Comparison of ENCODE assay signal across 10 mouse cellular contexts in the genomic region with DNA sequence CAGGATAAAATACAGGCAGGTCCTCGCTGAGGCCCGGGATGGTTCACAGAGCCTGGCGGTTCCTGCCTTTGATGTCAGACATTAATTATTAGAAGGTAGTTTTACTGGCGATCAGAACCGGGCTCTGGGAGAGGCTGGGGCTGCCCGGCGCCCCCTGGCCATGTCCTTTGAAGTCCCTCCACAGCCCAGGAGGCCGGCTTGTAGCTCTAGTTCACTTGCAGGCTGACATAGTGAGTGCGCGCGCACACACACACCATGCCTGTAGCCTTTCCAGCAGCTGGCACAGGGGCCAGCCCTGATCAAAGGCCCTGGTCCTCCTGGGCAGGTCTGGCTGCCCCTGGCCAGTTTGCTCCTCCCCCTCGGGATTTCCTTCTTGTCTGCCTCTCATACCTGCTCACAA. TPM values are rescaled to one million over a fixed set of nuclear protein-coding genes. Genes with fewer than 3 reads are reported as not detected.
A peak's percentile ranks its signal among the peaks of the same experiment; 100 is the strongest.
DNase-seq lines count a peak whose midpoint lies in the region; ATAC-seq lines count a peak whose summit lies in the region.
"Had no signal": no experiment of that assay in that cellular context is flagged by ENCODE, and none has a peak within 500 bp of the region (broad histone marks: within the 10 kb centered on the region; RNA-seq: fewer than 3 reads in every experiment).

No protein-coding gene starts in this region.

- no peak; the same call in 1 of the 2 replicates for ATAC-seq in heart, embryonic 11.5 days (replicated peaks; ENCODE audit: insufficient number of reproducible peaks, low FRiP score, low TSS enrichment)
- ATAC-seq in embryonic facial prominence, embryonic 11.5 days (replicated peaks; ENCODE audit: insufficient number of reproducible peaks, low FRiP score, low TSS enrichment, low read depth), result peak; percentile 57; the same call in 1 of the 2 replicates
- ATAC-seq in midbrain, embryonic 13.5 days, result peak; percentile 72
- ATAC-seq in activated CD4-positive, CD25-positive, alpha-beta regulatory T cell, adult 4 months, result no peak

- H3K36me3 ChIP-seq in heart, embryonic 11.5 days (ENCODE audit: control insufficient read depth, insufficient read depth, low read length), result peaks cover 3% of the 10 kb centered on the region; the same call in 1 of the 2 replicates
- no peaks in the 10 kb centered on the region; the same call in none of the 2 replicates for H3K36me3 ChIP-seq in embryonic facial prominence, embryonic 11.5 days (replicated peaks; ENCODE audit: control insufficient read depth, insufficient read depth, low read depth, low read length)
- H3K36me3 ChIP-seq in midbrain, embryonic 13.5 days, result peaks cover 70% of the 10 kb centered on the region

- 0 out of 2 replicates have a peak overlapping the region, but pooled peaks have one; percentile 44 for H3K9ac ChIP-seq in heart, embryonic 11.5 days (ENCODE audit: low read depth, low read length)
- no peak overlapping the region; the same call in 1 of the 2 replicates for H3K9ac ChIP-seq in embryonic facial prominence, embryonic 11.5 days (replicated peaks; ENCODE audit: low read length)
- H3K9ac ChIP-seq in midbrain, embryonic 13.5 days (replicated peaks), result peak overlapping the region; percentile 39; the same call in 1 of the 2 replicates

- DNase-seq in heart, adult 8-10 months (ENCODE audit: low spot score), result no peak
- DNase-seq in embryonic facial prominence, embryonic 11.5 days (ENCODE audit: low spot score), result peak; percentile 49
- DNase-seq in kidney, adult 18-20 months, result peak; percentile 61
- DNase-seq in spleen, postnatal 36 days (ENCODE audit: low spot score in 2 of 2), result no peak
- no peak for DNase-seq in frontal cortex, postnatal 14 days (ENCODE audit: low spot score in 2 of 2)
- DNase-seq: gastrocnemius, postnatal 10 days; right cerebral cortex, adult 18-20 months had no signal

- H3K9me3 ChIP-seq in heart, embryonic 11.5 days (replicated peaks; ENCODE audit: control insufficient read depth, low read length), result no peaks in the 10 kb centered on the region
- no peaks in the 10 kb centered on the region for H3K9me3 ChIP-seq in embryonic facial prominence, embryonic 11.5 days (replicated peaks; ENCODE audit: control insufficient read depth, low read length)
- H3K9me3 ChIP-seq in midbrain, embryonic 13.5 days, result no peaks in the 10 kb centered on the region

- H3K4me2 ChIP-seq in heart, embryonic 11.5 days, result peak overlapping the region; percentile 7; the same call in 1 of the 2 replicates
- H3K4me2 ChIP-seq in embryonic facial prominence, embryonic 11.5 days (ENCODE audit: low read depth, low read length), result no peak overlapping the region
- H3K4me2 ChIP-seq in midbrain, embryonic 13.5 days (replicated peaks), result 0 out of 2 replicates have a peak overlapping the region, but pooled peaks have one; percentile 2

- no peak overlapping the region for H3K4me3 ChIP-seq in heart, embryonic 11.5 days (ENCODE audit: low read depth, low read length)
- no peak overlapping the region for H3K4me3 ChIP-seq in embryonic facial prominence, embryonic 11.5 days (ENCODE audit: low read depth, low read length)
- no peak overlapping the region for H3K4me3 ChIP-seq in midbrain, embryonic 13.5 days (replicated peaks)

- WGBS in heart, embryonic 11.5 days (ENCODE audit: insufficient replicate concordance), result 54% methylated on average over 12 of the region's 12 CpGs
- WGBS in embryonic facial prominence, embryonic 11.5 days, result 42% methylated on average over 12 of the region's 12 CpGs
- 35% methylated on average over 12 of the region's 12 CpGs for whole genome bisulfite sequencing in midbrain, embryonic 13.5 days

- H3K27ac ChIP-seq in heart, embryonic 11.5 days (ENCODE audit: low read depth, low read length), result peak overlapping the region; percentile 74
- H3K27ac ChIP-seq in embryonic facial prominence, embryonic 11.5 days (replicated peaks; ENCODE audit: low read depth, low read length), result peak overlapping the region; percentile 43; the same call in 1 of the 2 replicates
- peak overlapping the region; percentile 80 for H3K27ac ChIP-seq in midbrain, embryonic 13.5 days

- H3K4me1 ChIP-seq in heart, embryonic 11.5 days (ENCODE audit: control insufficient read depth, insufficient read depth, low read length), result peaks cover 37% of the 10 kb centered on the region
- no peaks in the 10 kb centered on the region for H3K4me1 ChIP-seq in embryonic facial prominence, embryonic 11.5 days (ENCODE audit: control insufficient read depth, insufficient read depth, low read length)
- peaks cover 20% of the 10 kb centered on the region for H3K4me1 ChIP-seq in midbrain, embryonic 13.5 days (replicated peaks)

- H3K27me3 ChIP-seq in heart, embryonic 11.5 days (ENCODE audit: control insufficient read depth, insufficient read depth, low read length), result no peaks in the 10 kb centered on the region
- H3K27me3 ChIP-seq in embryonic facial prominence, embryonic 11.5 days (ENCODE audit: control insufficient read depth, insufficient read depth, low read length), result no peaks in the 10 kb centered on the region
- no peaks in the 10 kb centered on the region for H3K27me3 ChIP-seq in midbrain, embryonic 13.5 days

RNA-seq across cellular contexts. Expression of gene Cenpx, which starts 17.9 kb away (rescaled TPM):
- 114 and 129 TPM in 2 replicates for polyA plus RNA-seq in heart, embryonic 11.5 days (2014; fragmentation: Nextera tagmentation; extraction: Ambion mirVana)
- 10 to 100 TPM; 33.2 to 42.8 (median 39.6) TPM for total RNA-seq in heart, adult 8-10 months (2022)
- 118 and 124 TPM in 2 replicates for polyA plus RNA-seq in embryonic facial prominence, embryonic 11.5 days (2014; fragmentation: Nextera tagmentation; extraction: Ambion mirVana)
- 99.9 and 112 TPM in 2 replicates for polyA plus RNA-seq in midbrain, embryonic 13.5 days (2015; fragmentation: Nextera tagmentation; extraction: Ambion mirVana)
- polyA plus RNA-seq in activated CD4-positive, CD25-positive, alpha-beta regulatory T cell, adult 4 months (2017; shearing (Covaris generic)), result 100 to 1,000 TPM; 163 to 165 TPM

RNA-seq across cellular contexts. Expression of gene Lrrc45, which starts 18.1 kb away (rescaled TPM):
- 21.8 and 23.2 TPM in 2 replicates for polyA plus RNA-seq in heart, embryonic 11.5 days (2014; fragmentation: Nextera tagmentation; extraction: Ambion mirVana)
- total RNA-seq in heart, adult 8-10 months (2022), result 1 to 10 TPM; 2.9 to 6.0 (median 4.6) TPM
- polyA plus RNA-seq in embryonic facial prominence, embryonic 11.5 days (2014; fragmentation: Nextera tagmentation; extraction: Ambion mirVana), result 35.0 and 35.9 TPM in 2 replicates
- polyA plus RNA-seq in midbrain, embryonic 13.5 days (2015; fragmentation: Nextera tagmentation; extraction: Ambion mirVana), result 60.6 and 71.8 TPM in 2 replicates
- 10 to 100 TPM; 19.7 to 24.1 TPM for polyA plus RNA-seq in activated CD4-positive, CD25-positive, alpha-beta regulatory T cell, adult 4 months (2017; shearing (Covaris generic))

RNA-seq across cellular contexts. Expression of gene Aspscr1, which starts 22.9 kb away (rescaled TPM):
- 93.9 and 103 TPM in 2 replicates for polyA plus RNA-seq in heart, embryonic 11.5 days (2014; fragmentation: Nextera tagmentation; extraction: Ambion mirVana)
- total RNA-seq in heart, adult 8-10 months (2022), result 10 to 100 TPM; 37.3 to 44.3 (median 41.5) TPM
- polyA plus RNA-seq in embryonic facial prominence, embryonic 11.5 days (2014; fragmentation: Nextera tagmentation; extraction: Ambion mirVana), result 99.6 and 107 TPM in 2 replicates
- polyA plus RNA-seq in midbrain, embryonic 13.5 days (2015; fragmentation: Nextera tagmentation; extraction: Ambion mirVana), result 149 and 154 TPM in 2 replicates
- 100 to 1,000 TPM in 1 of 2 experiments, 10 to 100 TPM in 1; 78.1 to 110 TPM for polyA plus RNA-seq in activated CD4-positive, CD25-positive, alpha-beta regulatory T cell, adult 4 months (2017; shearing (Covaris generic))

RNA-seq across cellular contexts. Expression of gene Rac3, which starts 25.6 kb away (rescaled TPM):
- polyA plus RNA-seq in heart, embryonic 11.5 days (2014; fragmentation: Nextera tagmentation; extraction: Ambion mirVana), result 1.7 and 3.0 TPM in 2 replicates
- total RNA-seq in heart, adult 8-10 months (2022), result 1 to 10 TPM in 2 of 4 experiments, under 1 TPM in 2; 0.69 to 2.0 (median 1.4) TPM
- 9.7 and 10.9 TPM in 2 replicates for polyA plus RNA-seq in embryonic facial prominence, embryonic 11.5 days (2014; fragmentation: Nextera tagmentation; extraction: Ambion mirVana)
- polyA plus RNA-seq in midbrain, embryonic 13.5 days (2015; fragmentation: Nextera tagmentation; extraction: Ambion mirVana), result 206 and 218 TPM in 2 replicates
- not detected for polyA plus RNA-seq in activated CD4-positive, CD25-positive, alpha-beta regulatory T cell, adult 4 months (2017; shearing (Covaris generic))

RNA-seq across cellular contexts. Expression of gene Dcxr, which starts 31.4 kb away (rescaled TPM):
- polyA plus RNA-seq in heart, embryonic 11.5 days (2014; fragmentation: Nextera tagmentation; extraction: Ambion mirVana), result 5.1 and 6.6 TPM in 2 replicates
- 10 to 100 TPM; 12.6 to 20.8 (median 16.1) TPM for total RNA-seq in heart, adult 8-10 months (2022)
- polyA plus RNA-seq in embryonic facial prominence, embryonic 11.5 days (2014; fragmentation: Nextera tagmentation; extraction: Ambion mirVana), result 10.7 and 11.7 TPM in 2 replicates
- 6.5 and 7.3 TPM in 2 replicates for polyA plus RNA-seq in midbrain, embryonic 13.5 days (2015; fragmentation: Nextera tagmentation; extraction: Ambion mirVana)
- 10 to 100 TPM; 17.0 to 20.9 TPM for polyA plus RNA-seq in activated CD4-positive, CD25-positive, alpha-beta regulatory T cell, adult 4 months (2017; shearing (Covaris generic))

Comparison
In these comparisons a context has a peak if more than half of its experiments do, and no peak if none do; other contexts are left out.
1. ATAC-seq: peak in embryonic facial prominence, embryonic 11.5 days (single experiment) and midbrain, embryonic 13.5 days (single experiment); none in heart, embryonic 11.5 days (single experiment) and activated CD4-positive, CD25-positive, alpha-beta regulatory T cell, adult 4 months (single experiment).
2. DNase-seq: peak in embryonic facial prominence, embryonic 11.5 days (single experiment) and kidney, adult 18-20 months (single experiment); none in heart, adult 8-10 months (single experiment), spleen, postnatal 36 days (0 of 2) and frontal cortex, postnatal 14 days (0 of 2).
3. Peak in every context shown above with its lines, with median percentiles within 50 percentile points of each other: H3K27ac ChIP-seq.